Mouse (Mus musculus) intestine, postnatal 0 days (tissue): ENCODE measurements at regions not wholly inside any gene's neighbourhood (a gene's known extent, or its start where the extent isn't known, plus 50 kb on each side); places are given as distances from the start of the nearest gene placed in this dataset.
"Not testable (repeated sequence)": the region's sequence is repeated elsewhere in the genome, so short reads cannot be mapped to it uniquely, and the experiment has no call there.

Experiments
- ATAC-seq: fragments of 200-750 bp; cut with Nextera tagmentation; 2 replicates; pipeline ENCODE4 v1.8.0; 2017; ENCODE audit warnings: mild to moderate bottlenecking, moderate TSS enrichment, moderate library complexity
- H3K27ac ChIP-seq: fragments of 300-500 bp; sonication (generic); 2 replicates; pipeline ENCODE4 v1.5.1; 2014; ENCODE audit warnings: mild to moderate bottlenecking, low read depth, low read length, moderate library complexity
- H3K27me3 ChIP-seq: fragments of 300-500 bp; sonication (generic); replicated peaks from 2 replicates; pipeline ENCODE4 v1.6.1; 2014; ENCODE audit warnings: low read length, mixed read lengths; ENCODE audit not compliant: control insufficient read depth, insufficient read depth
- H3K36me3 ChIP-seq: fragments of 300-500 bp; sonication (generic); 2 replicates; pipeline ENCODE4 v1.6.1; 2014; ENCODE audit warnings: mild to moderate bottlenecking, moderate library complexity; ENCODE audit not compliant: control insufficient read depth, insufficient read depth
- H3K4me1 ChIP-seq: fragments of 300-500 bp; sonication (generic); replicated peaks from 2 replicates; pipeline ENCODE4 v1.6.1; 2014; ENCODE audit warnings: antibody characterized with exemption, low read length, mixed read lengths; ENCODE audit not compliant: control insufficient read depth, insufficient read depth
- H3K4me2 ChIP-seq: fragments of 300-500 bp; sonication (generic); replicated peaks from 2 replicates; pipeline ENCODE4 v1.6.1; 2014; ENCODE audit warnings: low read depth, mild to moderate bottlenecking, moderate library complexity
- H3K4me3 ChIP-seq: fragments of 300-500 bp; sonication (generic); 2 replicates; pipeline ENCODE4 v1.5.1; 2014; ENCODE audit warnings: low read depth, low read length
- H3K9ac ChIP-seq: fragments of 300-500 bp; sonication (generic); 2 replicates; pipeline ENCODE4 v1.6.1; 2014; ENCODE audit warnings: mild to moderate bottlenecking, low read depth, low read length
- H3K9me3 ChIP-seq: fragments of 300-500 bp; sonication (generic); 2 replicates; pipeline ENCODE4 v1.6.1; 2016; ENCODE audit warnings: mixed run types; ENCODE audit not compliant: control insufficient read depth
- CTCF ChIP-seq: sonication (generic); IDR thresholded peaks from 2 replicates; pipeline ENCODE4 v1.5.1; 2016; ENCODE audit warnings: low read depth, mild to moderate bottlenecking, control low read depth, antibody characterized with exemption, moderate library complexity
- WGBS: fragments of 180-500 bp; shearing (Covaris S2); extraction: QIAGEN DNeasy Blood & Tissue Kit; methylation state at CpG from one replicate; pipeline ENCODE4 v1.1.7; 2014; 5-methylcytosine and 5-hydroxymethylcytosine counted together

DNA sequence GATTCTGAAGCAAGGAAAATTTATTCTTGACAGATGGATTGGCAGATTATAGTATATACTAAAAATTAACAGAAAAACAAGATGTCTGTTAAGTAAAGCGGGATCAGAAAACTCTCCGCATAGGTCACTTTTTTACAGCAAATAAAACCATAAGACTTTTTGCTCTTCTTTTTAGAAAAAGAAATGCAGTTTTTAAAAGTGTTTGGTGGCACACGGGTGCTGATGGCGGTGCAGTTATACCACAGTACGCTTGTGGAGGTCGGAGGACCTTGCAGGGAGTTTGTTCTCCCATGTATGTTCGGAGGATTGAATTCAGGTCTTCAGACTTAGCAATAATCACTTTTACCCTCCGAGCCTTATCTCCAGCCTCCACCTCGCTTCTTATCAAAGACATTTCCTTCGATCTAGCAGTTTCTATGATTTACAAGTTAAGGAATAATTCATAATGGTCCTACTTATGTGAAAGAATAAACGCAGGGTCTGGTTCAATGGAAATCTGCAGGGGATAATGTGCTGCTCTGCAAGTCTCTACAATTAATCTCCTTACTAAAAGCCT is 65.9 kb upstream of the Chd2 start:
- TF ChIP-seq CTCF, result no peak
- Histone ChIP-seq H3K9ac (peak overlapping the region; percentile 46), H3K4me3 (peak overlapping the region; percentile 42), H3K27me3 (no peaks in the 10 kb centered on the region), H3K4me1 (no peaks in the 10 kb centered on the region), H3K27ac (peak overlapping the region; percentile 85), H3K9me3 (no peaks in the 10 kb centered on the region), H3K36me3 (no peaks in the 10 kb centered on the region), H3K4me2 (peak overlapping the region; percentile 66)
- 2% methylated on average over 11 of the region's 11 CpGs for WGBS
- ATAC-seq, result no peak

DNA sequence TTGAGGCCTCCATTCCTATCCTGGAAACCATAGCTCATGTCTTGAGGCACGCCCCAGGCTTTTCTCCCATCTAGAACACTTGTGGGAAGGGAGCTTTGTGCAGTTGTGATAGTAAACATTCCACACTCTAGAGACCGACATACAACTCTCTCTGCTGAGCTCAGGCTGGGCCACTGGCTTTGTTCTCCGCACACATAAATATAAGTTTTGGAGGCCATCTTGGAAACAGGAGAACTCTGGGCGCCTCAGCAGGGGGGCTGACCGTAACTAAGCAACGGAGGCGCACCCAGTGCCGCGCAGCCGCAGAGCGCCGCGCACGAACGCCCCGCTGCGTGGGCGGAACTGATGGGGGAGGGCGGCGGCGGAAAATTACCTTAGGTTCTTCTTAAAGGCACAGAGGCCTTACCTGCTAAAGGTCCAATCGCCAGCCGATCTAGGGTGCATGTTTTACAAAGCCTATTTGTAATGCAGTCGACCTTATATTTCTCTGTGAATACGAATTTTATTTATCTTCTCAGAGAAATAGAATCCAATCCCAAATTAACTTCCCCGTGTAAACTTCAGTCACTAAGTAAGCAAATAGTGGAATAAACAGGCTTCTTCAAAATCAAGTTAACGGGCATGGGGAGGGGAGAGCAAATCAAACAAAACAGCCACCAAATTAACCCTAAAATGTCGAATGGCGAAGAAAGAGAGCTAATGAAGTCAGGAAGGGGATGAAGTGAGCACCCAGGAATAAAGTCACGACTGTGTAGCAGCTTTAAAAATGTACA is 65.2 kb upstream of the Chd2 start:
- Histone ChIP-seq H3K27ac (peak overlapping the region; percentile 85), H3K4me3 (peak overlapping the region; percentile 42), H3K9ac (peak overlapping the region; percentile 46), H3K4me2 (peak overlapping the region; percentile 66), H3K36me3 (no peaks in the 10 kb centered on the region), H3K4me1 (no peaks in the 10 kb centered on the region), H3K27me3 (no peaks in the 10 kb centered on the region), H3K9me3 (no peaks in the 10 kb centered on the region)
- no peak for TF ChIP-seq CTCF
- WGBS, result 2% methylated on average over 30 of the region's 30 CpGs
- peak; percentile 96 for ATAC-seq

DNA sequence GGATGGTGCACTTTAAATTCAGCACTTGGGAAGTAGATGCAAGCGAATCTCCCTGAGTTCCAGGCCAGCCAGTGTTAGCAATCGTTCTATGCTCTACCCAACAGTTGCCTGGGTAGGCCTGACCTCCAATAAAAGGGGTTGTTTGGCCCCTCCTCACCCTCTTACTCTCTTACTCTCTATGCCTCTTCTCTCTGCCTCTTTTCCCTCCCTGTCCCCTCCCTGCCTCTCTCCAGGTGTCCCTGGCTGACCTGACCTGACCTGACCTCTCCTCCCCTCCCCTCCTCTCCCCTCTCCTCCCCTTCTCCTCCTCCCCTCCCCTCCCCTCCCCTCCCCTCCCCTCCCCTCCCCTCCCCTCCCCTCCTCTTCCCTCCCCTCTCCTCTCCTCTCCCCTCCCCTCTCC is 63.0 kb upstream of the Chd2 start:
- no peaks in the 10 kb centered on the region for H3K4me1 ChIP-seq
- H3K9me3 ChIP-seq, result no peaks in the 10 kb centered on the region
- no peaks in the 10 kb centered on the region for H3K36me3 ChIP-seq
- no peak for ATAC-seq
- H3K9ac ChIP-seq, result no peak overlapping the region
- no peaks in the 10 kb centered on the region for H3K27me3 ChIP-seq
- no peak overlapping the region for H3K27ac ChIP-seq
- 52% methylated on average over 2 of the region's 2 CpGs for WGBS
- no peak for TF ChIP-seq CTCF
- no peak overlapping the region for H3K4me3 ChIP-seq
- no peak overlapping the region for H3K4me2 ChIP-seq

DNA sequence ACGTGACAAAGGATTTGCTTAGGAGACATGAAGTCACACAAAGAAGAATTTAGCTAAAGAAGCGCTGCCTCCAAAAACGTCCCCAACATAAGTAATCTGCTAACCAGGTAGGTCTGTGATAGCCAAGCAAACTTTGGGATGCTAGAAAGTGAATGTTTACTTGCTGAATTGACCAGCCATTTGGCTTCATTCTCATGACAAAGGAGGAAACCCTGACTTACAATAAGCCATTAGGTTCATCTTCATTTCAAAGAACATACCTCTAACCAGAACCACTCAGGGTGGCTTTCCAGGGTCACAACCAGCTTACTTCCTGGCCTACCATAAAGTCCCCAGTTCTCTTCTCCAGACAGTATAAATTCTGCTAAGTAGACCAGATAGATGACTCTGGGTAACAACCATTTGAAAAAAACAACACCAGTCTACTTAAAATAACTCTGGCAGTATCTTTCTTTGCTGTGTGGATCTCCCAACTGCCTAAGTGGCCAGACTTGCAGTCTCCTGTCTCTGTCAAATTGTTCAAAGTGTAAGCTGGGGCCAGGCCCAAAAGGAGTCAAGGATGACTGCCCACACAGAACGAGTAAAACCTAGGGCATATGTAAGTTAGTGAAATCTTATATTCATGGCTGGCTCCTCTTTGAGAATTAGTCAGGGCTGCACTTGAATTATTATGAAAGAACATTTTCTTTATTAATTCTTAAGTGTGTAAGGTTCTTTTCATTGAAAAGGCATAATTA is 61.4 kb upstream of the Chd2 start:
- WGBS, result 64% methylated on average over 4 of the region's 4 CpGs
- no peak overlapping the region for H3K4me2 ChIP-seq
- H3K4me3 ChIP-seq, result no peak overlapping the region
- no peaks in the 10 kb centered on the region for H3K9me3 ChIP-seq
- no peaks in the 10 kb centered on the region for H3K27me3 ChIP-seq
- no peak overlapping the region for H3K9ac ChIP-seq
- no peaks in the 10 kb centered on the region for H3K4me1 ChIP-seq
- H3K36me3 ChIP-seq, result no peaks in the 10 kb centered on the region
- ATAC-seq, result no peak
- TF ChIP-seq CTCF, result no peak
- H3K27ac ChIP-seq, result no peak overlapping the region

DNA sequence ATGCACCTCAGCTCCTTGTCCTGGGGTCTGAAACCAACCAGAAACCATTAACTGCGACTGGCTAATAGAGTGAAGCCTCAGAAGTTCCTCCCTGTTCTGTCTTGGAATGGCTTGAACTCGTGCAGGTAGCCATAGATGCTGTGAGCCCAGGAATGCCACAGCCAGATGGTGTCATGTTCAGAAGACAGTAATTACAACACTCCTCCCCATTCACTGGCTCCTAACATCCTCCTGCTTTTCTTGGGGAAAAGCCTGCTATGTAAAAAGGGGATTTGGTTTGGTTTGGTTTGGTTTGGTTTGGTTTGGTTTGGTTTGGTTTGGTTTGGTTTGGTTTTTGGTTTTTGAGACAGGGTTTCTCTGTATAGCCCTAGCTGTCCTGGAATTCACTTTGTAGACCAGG is 59.7 kb upstream of the Chd2 start:
- Histone ChIP-seq H3K4me2 (no peak overlapping the region), H3K27me3 (no peaks in the 10 kb centered on the region), H3K9ac (no peak overlapping the region), H3K4me3 (no peak overlapping the region), H3K27ac (no peak overlapping the region), H3K9me3 (no peaks in the 10 kb centered on the region), H3K36me3 (no peaks in the 10 kb centered on the region), H3K4me1 (peaks cover 2% of the 10 kb centered on the region; the same call in 1 of the 2 replicates)
- no peak for ATAC-seq
- WGBS, result 69% methylated on average over 2 of the region's 2 CpGs
- TF ChIP-seq CTCF, result no peak

DNA sequence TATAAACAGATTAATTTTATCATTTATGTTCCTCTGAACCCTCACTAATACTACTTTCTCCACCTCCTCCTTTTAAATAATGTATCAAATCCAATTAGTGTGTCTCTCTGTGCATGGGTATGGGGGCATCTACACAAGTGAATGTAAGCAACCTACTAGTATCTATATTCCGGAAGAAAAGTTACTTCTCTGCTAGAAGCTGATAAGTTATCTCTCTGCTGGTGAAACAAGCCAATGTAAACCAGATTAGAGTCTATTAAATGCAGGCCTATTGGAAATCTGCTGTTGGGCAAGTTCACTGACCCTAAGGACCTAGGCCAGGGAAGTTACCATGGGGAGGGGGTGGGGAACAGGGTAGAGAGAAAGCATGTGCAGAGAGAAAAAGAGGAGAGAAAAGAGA is 59.1 kb upstream of the Chd2 start:
- H3K27me3 ChIP-seq, result no peaks in the 10 kb centered on the region
- no peak for ATAC-seq

DNA sequence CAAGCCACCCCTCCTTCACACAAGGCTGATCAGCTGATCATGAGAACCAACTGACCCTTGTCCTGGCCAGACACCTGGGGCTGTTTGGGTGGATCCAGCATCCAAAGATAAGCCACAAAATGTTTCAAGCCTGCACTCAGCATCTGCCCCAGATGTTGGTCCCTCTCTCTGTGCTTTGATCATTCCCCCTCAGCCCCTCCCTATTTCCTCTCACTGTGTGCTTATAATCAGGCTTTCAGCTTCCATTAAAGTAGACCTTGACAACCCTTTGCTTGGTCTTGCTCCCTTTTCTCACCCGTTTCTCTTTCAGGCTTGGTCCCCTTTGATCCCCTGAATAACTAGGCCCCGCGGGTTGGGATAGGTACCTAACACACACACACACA is 58.4 kb upstream of the Chd2 start:
- not testable (repeated sequence) for ATAC-seq, H3K27ac ChIP-seq, H3K27me3 ChIP-seq, H3K4me2 ChIP-seq, H3K9ac ChIP-seq, H3K9me3 ChIP-seq, H3K4me1 ChIP-seq, H3K36me3 ChIP-seq, H3K4me3 ChIP-seq
- WGBS, result 92% methylated on average over 3 of the region's 3 CpGs

More for the DNA sequence above, 59.1 kb upstream of the Chd2 start:
- Histone ChIP-seq H3K9me3 (no peaks in the 10 kb centered on the region), H3K36me3 (no peaks in the 10 kb centered on the region), H3K9ac (no peak overlapping the region), H3K4me2 (no peak overlapping the region), H3K27ac (no peak overlapping the region), H3K4me3 (no peak overlapping the region), H3K4me1 (peaks cover 7% of the 10 kb centered on the region; the same call in 1 of the 2 replicates)
- no peak for TF ChIP-seq CTCF
- whole genome bisulfite sequencing, result 35% methylated on average over 1 of the region's 1 CpGs
